Mouse (Mus musculus) lung, postnatal 36 days (tissue): ENCODE data around the gene Trim31.
A peak's percentile ranks its signal among the peaks of the same experiment; 100 is the strongest.

Experiments used
- DNase-seq: peaks from one replicate; pipeline ENCODE4 v3.0.0; 2022; ENCODE audit warnings: mixed read lengths

The Trim31 gene

DNA sequence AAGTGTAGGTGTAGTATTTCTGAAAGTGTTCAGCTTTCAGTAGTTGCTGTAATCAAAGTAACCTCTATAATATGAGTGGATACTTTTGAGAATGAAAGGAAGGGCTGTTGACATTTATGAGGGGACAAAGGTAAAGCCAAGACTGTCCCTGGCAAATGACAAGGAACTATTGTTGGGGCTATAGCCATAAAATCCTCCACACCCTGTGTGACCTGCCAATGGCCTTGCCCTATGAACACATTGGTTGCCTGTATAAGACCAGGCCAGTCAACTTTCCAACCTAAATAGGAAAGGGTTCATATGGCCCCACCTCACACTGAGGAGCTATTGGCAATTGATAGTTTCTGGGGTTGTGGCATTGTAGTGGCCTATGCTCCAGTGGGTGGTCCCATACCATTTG lies 853 bp upstream of the Trim31 start:
- DNase-seq = no peak

GRCm38 (mm10) chr17:36899376-36899775 lies 1.5 kb downstream of the Trim31 start:
- no peak for DNase-seq

GRCm38 (mm10) chr17:36900001-36900400 lies 2.1 kb downstream of the Trim31 start:
- no peak for DNase-seq

GRCm38 (mm10) chr17:36900691-36901090 lies 2.8 kb downstream of the Trim31 start:
- peak; percentile 33 for DNase-seq

GRCm38 (mm10) chr17:36903651-36904050 lies 5.7 kb downstream of the Trim31 start:
- peak; percentile 41 for DNase-seq

GRCm38 (mm10) chr17:36908235-36908634 lies 10.3 kb downstream of the Trim31 start:
- no peak for DNase-seq

DNA sequence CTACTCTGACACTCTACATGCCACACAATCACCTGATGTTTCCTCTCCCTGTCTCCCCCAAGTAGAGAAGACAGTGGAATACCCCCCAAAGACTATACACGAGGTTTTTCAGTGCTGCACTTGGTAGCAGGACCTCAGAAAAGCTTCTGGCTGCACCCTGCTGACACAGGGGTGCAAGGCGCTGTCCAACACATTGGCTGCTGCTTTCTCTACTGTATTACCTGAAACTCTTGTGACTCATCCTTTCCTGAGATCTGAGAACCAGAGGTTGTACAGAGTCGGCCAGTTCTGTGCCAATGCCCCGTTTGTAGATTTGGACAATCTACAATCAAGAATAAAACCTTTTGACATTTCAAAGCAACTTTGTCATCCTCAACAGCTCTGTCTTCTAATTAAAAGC lies 11.9 kb downstream of the Trim31 start:
- no peak for DNase-seq

- no peak for DNase-seq
These were observed 14.1 kb downstream of the Trim31 start for GRCm38 (mm10) chr17:36912031-36912430.

DNA sequence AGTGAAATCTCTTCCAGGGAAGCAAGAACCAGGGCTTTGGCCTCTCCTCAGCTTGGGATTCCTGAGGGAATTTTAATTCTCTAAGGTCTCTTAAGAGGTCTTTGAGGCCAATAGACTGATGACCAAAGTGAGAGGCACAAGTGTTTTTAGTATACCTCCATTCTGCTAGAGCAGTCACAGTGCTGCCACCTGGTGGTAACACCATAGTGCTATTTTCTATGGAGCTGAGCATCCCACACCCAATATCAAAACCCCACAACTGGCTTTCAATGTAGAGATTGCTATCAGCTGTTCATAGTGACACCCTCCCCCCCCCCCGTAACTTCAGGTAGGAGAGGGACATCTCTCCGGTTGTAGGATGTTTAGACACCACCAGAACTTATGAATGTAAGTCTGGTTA lies 16.2 kb downstream of the Trim31 start:
- peak; percentile 93 for DNase-seq

- DNase-seq = peak; percentile 79
These were observed 17.2 kb downstream of the Trim31 start for GRCm38 (mm10) chr17:36915076-36915475.

DNA sequence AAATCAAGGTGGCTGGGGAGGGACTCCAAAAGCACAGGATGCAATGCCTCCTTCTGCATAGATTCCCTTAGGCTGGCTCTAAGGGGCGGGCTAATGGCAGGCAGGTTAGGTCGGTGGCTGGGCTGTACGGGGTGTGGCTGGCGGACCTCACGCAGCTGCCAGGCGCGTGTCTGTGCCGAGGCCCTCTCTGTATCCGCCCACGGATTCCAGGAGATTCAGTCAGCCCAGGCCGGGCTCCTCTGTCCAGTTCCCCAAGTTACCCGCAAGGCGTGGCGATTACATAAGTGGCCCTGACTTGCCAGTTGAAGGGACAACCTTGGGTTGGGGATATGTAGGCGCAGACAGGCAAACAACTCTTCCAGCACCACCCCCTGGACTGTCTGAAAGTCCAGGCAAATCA lies 22.3 kb downstream of the Trim31 start:
- DNase-seq = peak; percentile 73

DNA sequence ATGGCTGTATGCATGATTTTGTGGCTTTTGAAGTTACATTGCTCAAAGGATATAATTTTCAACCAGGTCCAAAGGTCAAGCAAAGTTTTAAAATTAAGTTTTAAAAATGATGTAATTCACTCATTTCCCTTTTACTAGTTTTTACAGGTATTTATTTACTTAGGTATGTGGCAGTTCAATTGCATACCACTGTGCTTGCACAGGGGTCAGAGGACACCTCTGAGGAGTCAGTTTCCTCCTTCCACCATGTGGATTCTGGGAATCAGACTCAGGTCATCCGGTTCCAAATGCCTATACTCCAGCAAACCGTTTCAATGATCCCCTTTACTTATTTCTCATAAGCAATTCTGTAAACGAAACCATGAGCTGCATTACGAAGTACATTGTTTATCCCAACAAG lies 24.8 kb downstream of the Trim31 start:
- DNase-seq = no peak

DNA sequence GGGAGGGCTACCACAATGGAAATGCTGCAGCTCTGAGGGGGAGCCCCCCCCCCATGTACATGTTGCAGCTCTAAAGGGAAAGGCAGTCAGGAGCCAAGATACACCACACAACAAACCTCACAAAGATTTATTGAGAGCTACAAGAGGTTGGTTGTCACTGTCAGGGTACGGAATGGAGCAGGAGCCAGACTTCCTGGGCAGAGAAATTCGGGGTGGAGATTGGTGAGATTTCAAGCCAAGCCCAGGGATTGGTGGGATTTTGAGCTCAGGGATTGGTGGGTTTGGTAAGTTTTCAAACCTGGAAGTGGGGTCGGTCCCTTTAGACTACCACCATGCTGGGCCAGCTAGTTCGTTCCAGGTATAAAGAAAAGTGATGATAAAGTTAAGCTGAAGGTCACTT lies 25.6 kb downstream of the Trim31 start:
- no peak for DNase-seq

GRCm38 (mm10) chr17:36927496-36928120 lies 29.7 kb downstream of the Trim31 start:
- no peak for DNase-seq

- no peak for DNase-seq
These were observed 31.5 kb downstream of the Trim31 start for GRCm38 (mm10) chr17:36929236-36929932.

DNA sequence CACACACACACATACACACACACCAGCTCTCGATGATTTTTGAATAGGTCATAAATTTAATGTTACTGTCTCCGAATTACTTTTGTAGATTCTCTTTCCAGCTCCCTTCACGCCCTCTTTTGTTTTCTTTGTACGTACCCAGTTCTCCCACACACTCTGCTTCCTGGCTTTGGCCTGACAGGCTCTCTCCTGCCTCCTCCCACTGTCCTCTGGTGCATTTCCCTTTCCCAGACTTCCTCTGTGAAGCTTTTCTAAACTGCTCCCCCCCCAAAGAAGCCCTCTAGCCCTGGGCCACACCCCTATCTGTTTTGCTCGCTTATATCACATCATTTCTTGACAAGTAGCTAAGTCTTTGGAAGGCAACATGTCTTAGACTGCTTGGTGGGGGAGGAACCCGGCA lies 32.3 kb downstream of the Trim31 start:
- DNase-seq = no peak

GRCm38 (mm10) chr17:36931130-36931529 lies 33.2 kb downstream of the Trim31 start:
- no peak for DNase-seq

DNA sequence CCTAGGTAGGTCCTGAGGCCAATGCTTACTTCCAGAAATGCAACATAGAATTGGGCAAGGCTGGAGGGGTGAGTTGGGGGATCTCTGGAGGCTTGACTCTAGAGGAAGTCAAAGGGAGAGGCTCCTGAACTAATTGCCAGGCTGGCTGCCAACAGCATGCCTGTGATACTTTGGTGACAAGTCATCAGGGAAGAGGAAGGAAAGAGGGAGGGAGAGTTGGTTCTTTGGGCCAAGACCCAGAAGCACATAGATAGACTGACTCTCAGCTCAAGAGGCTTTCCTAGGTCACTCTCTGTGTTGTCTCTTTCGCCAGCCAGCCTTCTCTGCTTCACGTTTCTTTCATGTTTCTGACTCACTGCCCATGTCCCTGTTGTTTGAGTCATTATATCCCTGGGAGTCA lies 33.9 kb downstream of the Trim31 start:
- DNase-seq = peak; percentile 63

- no peak for DNase-seq
These were observed 40.1 kb downstream of the Trim31 start for GRCm38 (mm10) chr17:36938056-36938455.

DNA sequence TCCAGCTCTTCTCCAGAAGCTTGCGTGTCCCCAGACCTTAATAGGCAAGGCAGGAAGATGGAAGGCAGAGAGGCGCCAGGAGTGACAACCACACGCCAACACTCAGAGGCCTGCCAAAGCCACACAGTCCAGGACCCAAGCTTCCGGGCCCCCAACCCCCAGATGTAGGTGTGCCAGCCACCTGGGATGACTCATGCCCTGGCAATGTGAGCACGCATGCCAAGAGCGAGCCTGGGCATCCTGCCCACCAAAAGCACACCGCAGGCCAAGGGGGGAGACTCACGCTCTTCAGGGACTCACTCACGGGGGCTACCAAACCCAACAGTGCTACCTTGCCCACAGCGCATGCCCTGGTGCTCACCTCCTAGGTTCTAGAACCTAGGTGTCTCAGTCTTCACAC lies 44.5 kb downstream of the Trim31 start:
- peak; percentile 88 for DNase-seq

DNA sequence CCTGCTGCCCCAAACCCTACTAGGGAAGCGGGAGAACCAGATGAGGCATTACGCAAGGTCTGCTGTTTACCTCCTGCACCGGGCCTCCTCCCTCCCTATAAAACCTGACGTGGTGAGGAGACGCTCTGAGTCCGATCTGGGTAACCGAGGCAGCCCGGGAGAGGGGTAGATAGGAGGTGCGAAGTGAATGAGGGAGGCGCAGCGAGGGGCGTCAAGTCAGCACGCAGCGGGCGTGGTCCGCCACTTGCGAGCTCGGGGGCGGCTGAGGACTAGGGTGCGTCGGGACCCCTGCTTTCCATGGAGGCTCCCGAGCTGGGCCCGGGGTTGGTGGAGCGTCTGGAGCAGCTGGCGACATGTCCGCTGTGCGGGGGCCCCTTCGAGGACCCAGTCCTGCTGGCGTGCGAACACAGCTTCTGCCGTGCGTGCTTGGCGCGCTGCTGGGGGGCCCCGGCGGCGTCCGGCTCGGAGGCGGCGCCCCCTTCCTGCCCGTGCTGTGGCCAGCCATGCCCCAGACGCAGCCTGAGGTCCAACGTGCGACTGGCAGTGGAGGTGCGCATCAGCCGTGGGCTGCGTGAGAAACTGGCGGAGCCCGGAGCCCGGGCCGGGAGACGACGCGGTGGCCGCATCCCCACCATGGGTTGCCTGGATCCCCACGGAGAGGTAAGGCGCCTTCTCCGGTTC lies 45.0 kb downstream of the Trim31 start, which contains the start of gene Rnf39:
Gene Rnf39, plus strand, starts transcription at position 128 of the 681 bp plus-strand sequence.
- DNase-seq = peak; percentile 76

DNA sequence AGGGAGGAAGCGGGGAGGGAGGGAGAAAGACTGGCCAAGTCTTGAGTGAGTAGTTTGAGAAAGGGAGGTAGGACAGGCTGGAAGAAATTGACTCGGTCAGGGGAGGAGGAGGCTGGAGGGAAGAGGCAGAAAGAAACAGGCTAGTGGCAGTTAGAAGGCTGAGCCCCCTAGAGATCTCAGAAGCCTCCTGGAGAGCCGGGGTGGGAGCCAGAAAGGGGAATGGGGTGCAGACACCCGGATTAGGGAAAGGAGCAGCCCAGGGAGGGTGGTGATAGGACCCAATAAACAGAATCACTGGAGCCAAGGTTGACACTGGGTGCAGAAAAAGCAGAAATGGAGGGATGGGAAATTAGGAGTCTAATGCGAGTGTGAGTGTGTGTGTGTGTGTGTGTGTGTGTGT lies 45.8 kb downstream of the Trim31 start:
- DNase-seq = no peak

GRCm38 (mm10) chr17:36944121-36944775 lies 46.3 kb downstream of the Trim31 start:
- DNase-seq = no peak
